Mouse (Mus musculus): Measurements from ENCODE around the gene Atg16l2. TPM values are rescaled to one million over a fixed set of nuclear protein-coding genes. Genes with fewer than 3 reads are reported as not detected.

Atg16l2 gene
- polyA plus RNA-seq (2012; rRNA removed), result 25.4 and 27.7 TPM in 2 replicates

GRCm38 (mm10) chr7:101301881-101302456 is at the start of gene Atg16l2:
TSS of gene Atg16l2 (minus strand) at chr7:101302251.

GRCm38 (mm10) chr7:101347767-101348270 is 45.8 kb upstream of the Atg16l2 start, which contains the start of gene Arap1:
TSS of gene Arap1 (plus strand) at chr7:101348067.

GRCm38 (mm10) chr7:101317014-101317413 is 15.0 kb upstream of the Atg16l2 start, which contains the start of gene Stard10:
TSS of gene Stard10 (plus strand) at chr7:101317086.

Other genes with a start within 250 kb of the Atg16l2 start
- 42.1 and 43.0 TPM in 2 replicates for gene Fchsd2, start 209.4 kb downstream of the Atg16l2 start, polyA plus RNA-seq (2012; rRNA removed)
- 12.4 and 16.9 TPM in 2 replicates for gene Stard10, start 14.8 kb upstream of the Atg16l2 start, polyA plus RNA-seq (2012; rRNA removed)
- 15.3 and 34.1 TPM in 2 replicates for gene Arap1, start 45.8 kb upstream of the Atg16l2 start, polyA plus RNA-seq (2012; rRNA removed)
- gene Gm45837, start 108.6 kb upstream of the Atg16l2 start, polyA plus RNA-seq (2012; rRNA removed), result 0.27 and 1.3 TPM in 2 replicates
- 21.6 and 21.9 TPM in 2 replicates for gene Pde2a, start 119.4 kb upstream of the Atg16l2 start, polyA plus RNA-seq (2012; rRNA removed)